Mouse (Mus musculus) E14TG2a.4 (cell line): ENCODE data around the gene Mtg1.
A peak's percentile ranks its signal among the peaks of the same experiment; 100 is the strongest.

Source experiments
- H3K27me3 ChIP-seq: 2 replicates; pipeline ENCODE4 v1.6.1; 2014; ENCODE audit warnings: low read length, control low read depth; ENCODE audit not compliant: insufficient read depth
- H3K36me3 ChIP-seq: 2 replicates; pipeline ENCODE4 v1.6.1; 2014; ENCODE audit warnings: low read length, control low read depth; ENCODE audit not compliant: insufficient read depth
- H3K4me1 ChIP-seq: replicated peaks from 2 replicates; pipeline ENCODE4 v1.6.1; 2014; ENCODE audit warnings: low read depth, low read length, control low read depth
- H3K4me3 ChIP-seq: replicated peaks from 2 replicates; pipeline ENCODE4 v1.5.1; 2014; ENCODE audit warnings: mild to moderate bottlenecking, low read length
- H3K9me3 ChIP-seq: 2 replicates; pipeline ENCODE4 v1.6.1; 2014; ENCODE audit warnings: low read length, control low read depth
- CTCF ChIP-seq: conservative IDR thresholded peaks from 2 replicates; pipeline ENCODE4 v1.5.1; 2014; ENCODE audit warnings: low read length
- NANOG ChIP-seq: IDR thresholded peaks from 2 replicates; pipeline ENCODE4 v1.6.1; 2014; ENCODE audit warnings: borderline replicate concordance, low read length, mixed read lengths
- POU5F1 ChIP-seq: IDR thresholded peaks from 2 replicates; pipeline ENCODE4 v1.6.1; 2014; ENCODE audit warnings: low read length, borderline replicate concordance

The Mtg1 gene

DNA sequence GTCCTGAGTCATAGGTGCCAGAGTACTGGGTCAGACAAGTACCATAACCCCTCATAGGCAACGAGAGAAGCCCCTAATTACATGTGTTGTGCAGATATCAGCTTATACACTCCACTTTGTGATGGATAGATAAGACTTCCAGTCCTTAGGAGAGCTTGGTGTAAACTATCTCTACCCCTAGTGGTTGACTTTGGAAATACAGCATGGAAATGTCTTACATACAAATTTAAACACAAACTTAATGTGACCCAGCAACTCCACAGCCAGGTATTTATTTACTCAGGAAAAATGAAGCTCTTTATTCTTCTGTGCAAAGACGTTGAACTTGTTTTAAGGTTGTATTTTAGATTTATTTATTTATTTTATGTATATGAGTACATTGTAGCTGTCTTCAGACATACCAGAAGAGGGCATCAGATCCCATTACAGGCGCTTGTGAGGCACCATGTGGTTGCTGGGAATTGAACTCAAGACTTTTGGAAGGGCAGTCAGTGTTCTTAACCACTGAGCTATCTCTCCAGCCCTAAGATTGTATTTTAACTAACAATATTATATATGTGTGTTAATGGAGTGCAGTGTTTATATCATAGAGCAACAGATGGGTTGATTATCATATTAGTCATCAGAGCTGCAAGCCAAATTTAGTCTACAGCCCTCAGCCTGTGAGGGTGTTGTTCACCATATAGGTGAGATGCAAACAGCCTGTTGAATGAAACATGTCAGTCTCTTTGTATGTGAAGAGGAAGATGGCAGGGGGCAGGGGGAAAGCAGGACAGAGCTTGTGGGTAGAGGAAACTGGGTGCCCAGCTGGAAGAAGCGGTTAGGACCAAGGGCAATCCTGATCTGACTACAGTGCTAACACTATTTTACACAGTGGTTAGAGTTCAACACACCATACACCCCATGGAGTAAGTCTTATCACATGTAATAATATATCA is 51.3 kb downstream of the Mtg1 start:
- no peak for TF ChIP-seq NANOG
- no peak for TF ChIP-seq POU5F1
- peak; percentile 88 for TF ChIP-seq CTCF
- Histone ChIP-seq H3K4me3 (no peak overlapping the region), H3K27me3 (no peaks in the 10 kb centered on the region; the same call in 1 of the 2 replicates), H3K36me3 (no peaks in the 10 kb centered on the region), H3K4me1 (no peaks in the 10 kb centered on the region), H3K9me3 (no peaks in the 10 kb centered on the region)

DNA sequence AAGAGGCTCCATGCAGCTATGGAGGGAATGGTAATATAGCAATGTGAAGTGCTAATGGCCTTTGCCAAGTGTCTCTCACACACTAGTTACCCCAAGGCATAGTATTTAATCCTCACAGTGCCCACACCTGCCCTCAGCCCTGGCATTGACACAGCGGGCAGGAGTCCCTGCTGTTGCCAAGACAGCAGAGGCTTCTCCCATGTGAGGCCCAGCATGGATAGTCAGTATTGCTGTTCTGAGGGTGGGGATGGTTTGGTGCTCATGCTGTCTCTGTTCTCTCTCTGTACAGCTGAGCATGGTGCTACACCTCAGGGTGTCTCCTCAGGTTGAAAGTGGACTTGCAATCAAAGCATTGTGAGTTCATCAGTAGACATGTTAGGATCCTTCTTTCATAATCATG is 53.1 kb downstream of the Mtg1 start:
- TF ChIP-seq CTCF (no peak), POU5F1 (no peak), NANOG (no peak)
- Histone ChIP-seq H3K9me3 (no peaks in the 10 kb centered on the region), H3K27me3 (no peaks in the 10 kb centered on the region; the same call in 1 of the 2 replicates), H3K4me1 (no peaks in the 10 kb centered on the region), H3K36me3 (no peaks in the 10 kb centered on the region), H3K4me3 (no peak overlapping the region)

DNA sequence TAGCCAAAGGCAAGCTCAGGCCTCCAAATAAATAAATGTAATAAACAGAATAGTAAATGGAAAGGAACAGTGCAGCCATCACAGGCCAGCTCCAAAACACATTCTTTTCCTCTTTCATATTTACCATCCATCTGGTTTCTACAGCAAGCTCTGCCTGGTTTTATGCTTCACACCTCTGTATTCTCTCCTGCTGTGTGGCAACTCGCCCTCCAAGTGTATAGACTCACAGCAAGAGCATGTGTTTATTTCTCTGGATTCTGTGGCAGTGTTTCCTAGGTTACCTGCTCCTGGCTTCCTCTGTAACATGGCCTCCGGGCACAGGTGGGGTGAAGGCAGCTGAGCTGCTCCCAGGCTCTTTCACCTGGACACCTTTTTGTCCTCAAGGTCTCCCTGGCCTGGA is 55.1 kb downstream of the Mtg1 start:
- TF ChIP-seq NANOG: no peak
- TF ChIP-seq POU5F1: no peak
- TF ChIP-seq CTCF: no peak
- H3K9me3 ChIP-seq: no peaks in the 10 kb centered on the region
- no peak overlapping the region for H3K4me3 ChIP-seq
- no peaks in the 10 kb centered on the region for H3K36me3 ChIP-seq
- no peaks in the 10 kb centered on the region for H3K27me3 ChIP-seq
- H3K4me1 ChIP-seq: no peaks in the 10 kb centered on the region

DNA sequence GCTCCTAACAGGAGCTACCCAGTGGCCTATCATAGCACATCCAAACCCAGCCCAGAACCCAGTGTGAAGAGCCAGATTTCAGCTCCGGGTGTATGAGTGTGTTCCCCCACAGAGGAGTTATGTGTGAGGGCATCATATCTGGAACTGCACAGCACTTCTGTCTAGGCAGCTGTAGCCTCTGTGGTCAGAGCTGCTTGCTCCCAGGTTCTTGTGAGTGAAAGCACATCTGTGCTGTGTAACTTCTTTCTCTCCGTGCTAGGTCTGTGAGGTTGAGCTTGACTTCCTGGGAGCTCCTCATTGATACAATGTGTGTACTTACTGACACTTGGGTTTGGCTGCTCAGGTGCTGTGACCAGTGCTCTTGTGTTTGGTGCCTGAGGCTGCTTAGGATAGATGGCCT is 55.5 kb downstream of the Mtg1 start:
- no peaks in the 10 kb centered on the region for H3K36me3 ChIP-seq
- H3K9me3 ChIP-seq: no peaks in the 10 kb centered on the region
- no peaks in the 10 kb centered on the region for H3K4me1 ChIP-seq
- no peak for TF ChIP-seq NANOG
- no peak for TF ChIP-seq CTCF
- TF ChIP-seq POU5F1: no peak
- no peak overlapping the region for H3K4me3 ChIP-seq
- H3K27me3 ChIP-seq: no peaks in the 10 kb centered on the region

DNA sequence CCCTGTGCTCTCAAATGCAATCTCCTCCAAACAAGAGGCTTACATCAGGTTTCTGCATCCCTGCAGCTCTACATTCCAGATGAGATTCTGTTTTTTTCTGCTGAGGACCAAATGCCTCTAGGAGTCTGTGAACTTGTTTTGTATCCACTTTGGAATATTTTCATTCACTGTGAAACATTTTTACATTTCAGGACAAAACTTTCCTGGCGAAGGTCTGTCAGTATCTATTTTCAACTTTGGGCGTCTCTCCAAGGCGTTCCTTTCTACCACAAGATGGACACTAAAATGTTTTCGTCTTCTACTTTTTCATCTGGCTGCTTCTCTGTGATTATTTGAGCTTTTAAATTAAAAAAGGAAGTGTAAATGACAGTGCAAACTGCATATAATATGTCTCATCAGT is 56.7 kb downstream of the Mtg1 start:
- Histone ChIP-seq H3K27me3 (no peaks in the 10 kb centered on the region), H3K4me1 (no peaks in the 10 kb centered on the region), H3K4me3 (no peak overlapping the region), H3K36me3 (no peaks in the 10 kb centered on the region), H3K9me3 (no peaks in the 10 kb centered on the region)
- TF ChIP-seq POU5F1: no peak
- no peak for TF ChIP-seq CTCF
- no peak for TF ChIP-seq NANOG

DNA sequence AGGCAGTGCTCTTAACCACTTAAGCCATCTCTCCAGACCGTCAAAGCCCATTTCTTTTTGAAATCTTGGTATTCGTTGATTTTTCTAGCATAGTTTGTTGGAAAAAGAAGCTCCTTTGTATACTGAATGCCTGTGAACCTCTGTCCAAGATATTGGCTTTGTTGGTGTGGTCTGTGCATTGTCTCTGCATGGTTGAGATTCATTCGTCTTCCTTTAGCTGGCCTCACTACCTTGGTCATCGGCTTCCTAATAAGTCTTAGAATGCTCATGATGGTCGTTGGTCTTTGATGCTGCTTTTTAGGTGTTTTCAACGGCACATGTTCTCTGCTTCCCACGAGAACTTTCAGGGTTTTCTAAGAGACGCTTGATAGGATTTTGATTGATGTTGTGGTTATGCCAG is 58.6 kb downstream of the Mtg1 start:
- TF ChIP-seq CTCF (no peak), POU5F1 (no peak), NANOG (no peak)
- Histone ChIP-seq H3K27me3 (no peaks in the 10 kb centered on the region), H3K36me3 (no peaks in the 10 kb centered on the region), H3K4me3 (no peak overlapping the region), H3K4me1 (no peaks in the 10 kb centered on the region), H3K9me3 (no peaks in the 10 kb centered on the region)
